Mouse (Mus musculus) liver, adult 2 months (tissue): ENCODE data around the gene Plagl1. TPM values are rescaled to one million over a fixed set of nuclear protein-coding genes. Genes with fewer than 3 reads are reported as not detected.

Source experiments
- DNase-seq: peaks from one replicate; pipeline ENCODE4 v3.0.0-alpha.2; 2011; ENCODE audit warnings: low read depth, low spot score; ENCODE audit errors: extremely low read depth
- H3K27ac ChIP-seq: fragments of 200-500 bp; replicated peaks from 2 replicates; pipeline ENCODE4 v1.5.1; 2012; ENCODE audit warnings: low read depth, mild to moderate bottlenecking, control low read depth, inconsistent platforms, low read length; ENCODE audit not compliant: insufficient read depth
- H3K27me3 ChIP-seq: fragments of 200-500 bp; 2 replicates; pipeline ENCODE4 v1.6.1; 2012; ENCODE audit warnings: mild to moderate bottlenecking, moderate library complexity, low read length, inconsistent platforms; ENCODE audit not compliant: control insufficient read depth, insufficient read depth
- H3K36me3 ChIP-seq: fragments of 200-500 bp; 2 replicates; pipeline ENCODE4 v1.6.1; 2012; ENCODE audit warnings: low read length, inconsistent platforms; ENCODE audit not compliant: control insufficient read depth, insufficient read depth
- H3K4me1 ChIP-seq: fragments of 200-500 bp; 2 replicates; pipeline ENCODE4 v1.6.1; 2011; ENCODE audit warnings: low read length; ENCODE audit not compliant: control insufficient read depth, insufficient read depth
- H3K4me3 ChIP-seq: fragments of 200-500 bp; 2 replicates; pipeline ENCODE4 v1.5.1; 2011; ENCODE audit warnings: low read depth, mild to moderate bottlenecking, control low read depth, low read length, moderate library complexity; ENCODE audit not compliant: insufficient read depth
- H3K79me2 ChIP-seq: fragments of 200-500 bp; 2 replicates; pipeline ENCODE4 v1.6.1; 2012; ENCODE audit warnings: inconsistent platforms, mild to moderate bottlenecking, low read length, moderate library complexity; ENCODE audit not compliant: control insufficient read depth, insufficient read depth
- H3K9ac ChIP-seq: fragments of 200-500 bp; 2 replicates; pipeline ENCODE4 v1.6.1; 2012; ENCODE audit warnings: low read depth, mild to moderate bottlenecking, control low read depth, inconsistent platforms, low read length
- CTCF ChIP-seq: fragments of 200-500 bp; IDR thresholded peaks from 2 replicates; pipeline ENCODE4 v1.5.1; 2011; ENCODE audit warnings: low read depth, low read length, control low read depth
- POLR2A ChIP-seq: fragments of 200-500 bp; IDR thresholded peaks from 2 replicates; pipeline ENCODE4 v1.6.1; 2011; ENCODE audit warnings: low read length, control low read depth; ENCODE audit not compliant: insufficient read depth; ENCODE audit errors: extremely low read depth
- WGBS: fragments of 180-500 bp; shearing (Covaris S2); methylation state at CpG from one replicate; pipeline ENCODE4 v1.1.7; 2018; 5-methylcytosine and 5-hydroxymethylcytosine counted together
- polyA plus RNA-seq: library from polyadenylated mRNA; depleted of rRNA; stranded (reverse); fragments of >200 nt; gene quantifications from 2 replicates; pipeline ENCODE4 v1.2.3, GENCODE M21; 2012; rRNA removed
- total RNA-seq: library from RNA; depleted of rRNA; stranded (reverse); fragments of >200 nt; gene quantifications from 2 replicates; pipeline ENCODE4 v1.2.3, GENCODE M21; 2014; rRNA removed

Plagl1 gene
- total and polyA plus RNA-seq, 2 experiments: 0.55 to 1.1 TPM

DNA sequence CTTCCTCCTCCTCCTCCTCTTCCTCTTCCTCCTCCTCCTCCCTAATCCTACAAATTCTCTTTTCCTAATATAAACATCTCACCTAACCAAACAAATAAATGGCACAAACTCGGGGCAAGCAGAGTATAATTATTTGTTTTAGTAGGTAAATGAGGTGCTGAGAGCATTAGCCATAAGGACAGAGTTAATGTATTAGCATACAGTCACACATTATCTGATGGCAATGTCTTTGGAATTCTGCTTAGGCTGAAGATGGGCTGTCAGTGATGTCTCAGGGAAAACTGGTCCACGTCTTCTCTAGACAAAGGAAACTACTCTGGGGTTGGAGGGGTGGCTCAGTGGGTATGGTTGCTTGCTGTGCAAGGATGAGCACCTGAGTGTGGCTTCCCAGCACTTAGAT lies 111.2 kb downstream of the Plagl1 start:
- H3K27ac ChIP-seq: no peak overlapping the region
- H3K36me3 ChIP-seq: no peaks in the 10 kb centered on the region
- H3K9ac ChIP-seq: no peak overlapping the region
- no peak for DNase-seq
- H3K4me1 ChIP-seq: no peaks in the 10 kb centered on the region
- H3K79me2 ChIP-seq: no peaks in the 10 kb centered on the region
- H3K4me3 ChIP-seq: no peak overlapping the region
- 50% methylated on average over 2 of the region's 2 CpGs for WGBS
- H3K27me3 ChIP-seq: no peaks in the 10 kb centered on the region
- no peak for TF ChIP-seq POLR2A
- TF ChIP-seq CTCF: no peak

DNA sequence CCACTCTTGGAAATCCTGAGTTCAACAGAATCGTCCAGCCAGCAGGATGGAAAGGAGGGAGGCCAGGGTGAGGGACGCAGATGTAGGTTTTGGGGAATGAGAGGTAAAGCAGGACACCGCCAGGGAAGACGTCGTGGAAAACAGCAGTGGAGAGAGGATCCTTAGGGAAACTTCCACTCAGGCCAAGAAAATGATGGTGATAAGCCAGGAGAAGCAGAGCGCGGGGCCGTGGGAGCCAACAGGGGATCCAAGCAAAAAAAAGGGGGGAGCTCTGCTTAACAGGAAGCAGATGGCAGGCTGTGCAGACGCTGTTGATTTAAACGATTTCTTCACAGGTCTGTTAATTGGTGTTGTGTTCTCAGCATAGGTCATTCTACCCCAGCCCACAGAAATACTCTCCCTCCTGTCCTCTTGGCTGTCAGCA lies 112.5 kb downstream of the Plagl1 start:
- H3K4me3 ChIP-seq: no peak overlapping the region
- H3K9ac ChIP-seq: no peak overlapping the region
- H3K79me2 ChIP-seq: no peaks in the 10 kb centered on the region
- H3K27me3 ChIP-seq: no peaks in the 10 kb centered on the region
- no peak for DNase-seq
- WGBS: 70% methylated on average over 10 of the region's 10 CpGs
- H3K36me3 ChIP-seq: peaks cover 9% of the 10 kb centered on the region; the same call in 1 of the 2 replicates
- no peak overlapping the region for H3K27ac ChIP-seq
- TF ChIP-seq CTCF: no peak
- no peak for TF ChIP-seq POLR2A
- no peaks in the 10 kb centered on the region for H3K4me1 ChIP-seq

DNA sequence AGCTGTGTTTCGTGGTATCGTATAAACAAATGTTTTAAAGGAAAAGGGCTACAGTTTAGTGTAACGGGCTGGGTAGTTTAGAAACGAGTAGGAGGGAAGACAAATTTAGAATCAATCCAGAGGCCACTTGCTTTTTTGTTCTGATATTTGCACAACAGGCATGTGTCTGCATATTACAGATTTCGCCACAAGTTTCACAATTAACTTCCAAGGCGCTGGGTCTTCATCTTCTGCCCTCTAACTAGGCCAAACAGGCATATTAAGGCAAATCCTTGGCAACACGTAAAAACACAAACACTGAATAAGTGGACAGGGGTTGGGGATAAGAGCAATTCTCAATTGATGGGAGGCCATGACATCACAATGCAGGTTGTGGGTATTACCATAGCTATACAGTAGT lies 115.6 kb downstream of the Plagl1 start:
- no peak overlapping the region for H3K27ac ChIP-seq
- H3K27me3 ChIP-seq: no peaks in the 10 kb centered on the region
- 92% methylated on average over 7 of the region's 7 CpGs for WGBS
- H3K9ac ChIP-seq: no peak overlapping the region
- H3K4me3 ChIP-seq: no peak overlapping the region
- H3K79me2 ChIP-seq: no peaks in the 10 kb centered on the region
- no peak for DNase-seq
- peaks cover 36% of the 10 kb centered on the region for H3K36me3 ChIP-seq
- no peaks in the 10 kb centered on the region for H3K4me1 ChIP-seq
- no peak for TF ChIP-seq POLR2A
- TF ChIP-seq CTCF: no peak

DNA sequence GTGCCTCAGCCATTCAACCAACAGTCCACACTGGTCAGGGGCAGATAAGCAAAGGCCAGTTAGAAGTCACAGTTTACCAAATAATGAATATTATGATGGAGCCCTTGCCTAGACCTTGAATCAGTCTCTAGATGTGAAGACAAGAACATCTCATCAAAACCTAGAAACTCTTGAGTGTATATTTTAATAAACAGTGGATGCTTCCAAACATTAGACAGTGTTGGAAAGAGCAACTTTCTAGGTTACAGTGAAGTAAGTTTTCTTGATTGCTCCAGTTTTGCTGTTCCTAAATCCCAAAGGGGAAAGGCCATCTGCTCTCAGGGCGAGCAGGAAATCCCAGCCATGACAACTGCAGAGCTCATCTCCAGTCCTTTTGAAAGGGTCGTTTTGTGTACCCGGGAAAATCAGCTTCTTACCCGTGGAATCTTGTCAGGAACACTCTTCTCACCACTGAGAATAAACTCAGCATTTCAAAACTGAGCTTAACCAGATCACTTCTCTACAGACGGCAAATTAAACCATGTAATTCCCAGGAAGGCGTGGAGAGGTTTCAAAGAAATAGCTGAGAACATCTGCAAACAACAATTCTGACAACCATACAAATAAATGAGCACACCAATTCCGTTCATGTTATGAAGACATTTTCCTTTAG lies 117.8 kb downstream of the Plagl1 start, which contains the start of gene Zc2hc1b:
Gene Zc2hc1b (minus strand): TSS at position 51 of the 652 bp plus-strand sequence.
- DNase-seq: no peak
- no peaks in the 10 kb centered on the region for H3K4me1 ChIP-seq
- TF ChIP-seq CTCF (no peak), POLR2A (no peak)
- no peak within 1 kb of the TSS for H3K27ac ChIP-seq
- no peak within 1 kb of the TSS for H3K9ac ChIP-seq
- no peaks in the 10 kb centered on the region for H3K27me3 ChIP-seq
- H3K4me3 ChIP-seq: no peak within 1 kb of the TSS
- no peaks in the 10 kb centered on the region for H3K79me2 ChIP-seq
- peaks cover 56% of the 10 kb centered on the region for H3K36me3 ChIP-seq
- WGBS: 86% methylated on average over 7 of the region's 7 CpGs

DNA sequence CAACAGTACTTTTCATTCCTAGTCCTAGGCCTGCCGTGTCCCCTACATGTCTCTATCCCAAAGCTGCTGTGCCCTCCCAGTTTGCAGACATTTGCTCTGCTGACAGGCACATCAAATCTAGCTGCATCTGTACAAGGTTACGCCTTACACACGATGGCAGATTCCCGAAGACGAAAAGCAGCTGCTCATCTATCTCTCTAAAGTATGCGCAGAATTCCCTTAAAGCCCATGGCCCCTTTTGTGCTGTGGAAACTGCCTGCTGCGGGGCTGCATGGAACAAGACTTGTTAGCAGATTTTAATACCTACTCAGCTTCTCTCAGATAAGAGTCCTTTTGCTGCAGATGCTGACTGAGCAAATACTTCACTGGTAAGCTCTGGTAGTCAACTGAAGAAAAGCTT lies 119.9 kb downstream of the Plagl1 start:
- Histone ChIP-seq H3K27me3 (no peaks in the 10 kb centered on the region), H3K4me3 (no peak overlapping the region), H3K36me3 (peaks cover 65% of the 10 kb centered on the region), H3K79me2 (no peaks in the 10 kb centered on the region), H3K9ac (no peak overlapping the region), H3K27ac (no peak overlapping the region), H3K4me1 (no peaks in the 10 kb centered on the region)
- TF ChIP-seq CTCF (no peak), POLR2A (no peak)
- 96% methylated on average over 7 of the region's 7 CpGs for WGBS
- DNase-seq: no peak

Other genes with a start within 250 kb of the Plagl1 start
- gene Utrn, start 191.1 kb upstream of the Plagl1 start, total RNA-seq: 25.7 and 27.9 TPM in 2 replicates
- gene Utrn, start 191.1 kb upstream of the Plagl1 start, polyA plus RNA-seq: 5.4 and 5.9 TPM in 2 replicates
- 0.94 and 1.5 TPM in 2 replicates for gene Stx11, start 96.2 kb upstream of the Plagl1 start, total RNA-seq
- 0.18 and 0.65 TPM in 2 replicates for gene Stx11, start 96.2 kb upstream of the Plagl1 start, polyA plus RNA-seq
- gene Sf3b5, start 55.2 kb upstream of the Plagl1 start, total RNA-seq: 7.7 and 7.9 TPM in 2 replicates
- 20.1 and 22.0 TPM in 2 replicates for gene Sf3b5, start 55.2 kb upstream of the Plagl1 start, polyA plus RNA-seq
- not detected in 2 replicates for gene Zc2hc1b, start 117.5 kb downstream of the Plagl1 start, total RNA-seq
- gene Zc2hc1b, start 117.5 kb downstream of the Plagl1 start, polyA plus RNA-seq: not detected in 2 replicates
- gene Ltv1, start 132.7 kb downstream of the Plagl1 start, total RNA-seq: 6.9 and 8.4 TPM in 2 replicates
- 6.3 and 7.6 TPM in 2 replicates for gene Ltv1, start 132.7 kb downstream of the Plagl1 start, polyA plus RNA-seq